Mouse (Mus musculus) 3134 (cell line): ENCODE results near the gene Glrx2.
"Not testable (repeated sequence)": the region's sequence is repeated elsewhere in the genome, so short reads cannot be mapped to it uniquely, and the experiment has no call there.

Source experiments
- DNase-seq: peaks from one replicate; pipeline ENCODE4 v3.0.0-alpha.2; 2011; ENCODE audit warnings: low spot score; ENCODE audit not compliant: insufficient read length; ENCODE audit errors: extremely low read depth

Glrx2 gene

GRCm38 (mm10) chr1:143716038-143716437, at the start of gene Glrx2:
Gene Glrx2 (plus strand): TSS chr1:143716338.
- not testable (repeated sequence) for DNase-seq

- no peak for DNase-seq
These were observed 40.3 kb upstream of the Glrx2 start for GRCm38 (mm10) chr1:143675734-143676361.

DNA sequence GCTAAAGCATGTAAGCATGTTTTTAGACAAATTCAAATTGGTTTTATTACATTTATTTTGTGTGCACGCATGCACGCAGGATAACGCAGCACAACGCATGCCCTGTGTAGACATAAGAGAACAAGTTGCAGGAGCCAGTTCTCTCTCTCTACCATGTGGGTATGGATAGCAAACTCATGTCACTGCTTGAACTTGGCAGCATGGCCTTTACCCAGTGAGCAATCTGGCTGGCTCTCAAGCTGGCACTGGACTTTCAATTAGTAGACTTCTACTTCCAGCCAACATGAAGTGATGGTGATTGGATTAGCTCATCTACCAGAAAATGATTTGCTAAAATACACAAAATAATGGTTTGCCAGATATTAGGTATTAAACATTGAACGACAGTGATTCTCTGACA, 35.0 kb upstream of the Glrx2 start:
- DNase-seq: no peak

DNA sequence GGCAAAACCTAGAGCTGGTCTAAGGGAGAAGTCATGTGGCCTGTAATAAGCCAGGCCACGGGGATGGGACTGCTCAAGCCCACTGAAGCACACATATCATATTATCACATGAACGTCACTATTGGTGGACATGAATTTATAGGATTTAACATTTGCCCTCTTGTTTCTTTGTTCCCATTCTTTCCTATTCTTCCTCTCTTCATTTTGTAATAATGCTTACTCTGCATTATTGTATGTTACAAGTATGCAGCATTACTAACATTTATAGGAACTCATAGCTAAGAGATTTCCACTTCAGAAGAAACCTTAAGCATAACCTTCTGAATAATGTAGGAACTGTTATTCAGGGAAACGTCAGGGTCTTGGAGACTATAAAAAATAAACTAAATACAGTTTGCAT, 31.3 kb upstream of the Glrx2 start:
- DNase-seq: no peak

DNA sequence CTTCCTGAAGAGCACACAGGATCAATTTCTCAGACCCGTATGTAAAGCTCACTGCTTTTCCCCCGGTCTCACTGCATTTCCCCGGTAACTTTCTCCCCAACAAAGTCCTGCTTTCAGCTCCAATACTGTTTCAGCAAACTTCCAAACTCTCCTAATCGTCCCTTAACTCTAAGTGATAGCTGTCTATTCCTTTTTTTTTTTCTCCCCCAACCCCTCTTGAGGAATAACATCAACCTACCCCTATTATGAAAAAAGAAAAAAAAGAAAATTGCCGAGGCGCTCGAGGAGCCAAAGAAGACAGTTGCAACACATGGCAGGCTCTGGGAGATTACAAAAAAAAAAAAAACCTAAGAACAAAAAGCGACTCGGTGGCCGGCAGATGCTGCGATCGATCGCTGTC, 14.4 kb upstream of the Glrx2 start:
- DNase-seq: no peak

- DNase-seq: peak; percentile 81
These were observed 13.9 kb upstream of the Glrx2 start for GRCm38 (mm10) chr1:143702141-143702740.

DNA sequence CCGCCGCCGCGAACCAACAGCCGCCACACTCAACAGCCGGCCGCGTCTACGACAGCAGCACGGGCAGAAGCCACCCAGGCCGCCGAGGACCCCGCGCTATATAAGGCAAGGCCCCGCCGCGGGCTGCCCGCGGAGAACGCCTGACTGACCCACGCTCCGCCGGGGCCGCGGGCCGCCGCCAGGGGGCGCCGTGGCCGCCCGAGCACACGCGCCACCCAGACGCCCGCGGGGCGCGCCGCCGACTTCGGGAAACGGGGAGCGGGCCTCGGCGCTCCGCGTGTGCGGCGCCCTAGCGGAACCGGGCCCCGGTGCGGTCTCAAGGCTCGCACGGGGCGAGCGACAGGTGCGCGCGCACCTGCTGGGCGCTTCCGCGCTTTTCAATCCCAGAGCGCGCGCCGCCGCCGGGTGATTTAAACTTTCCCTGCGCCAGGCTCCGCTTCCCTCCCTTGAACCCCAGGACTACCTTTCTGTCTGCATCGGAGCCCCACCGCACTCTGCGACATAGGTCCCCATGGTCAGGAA, 13.3 kb upstream of the Glrx2 start, which contains the start of gene Cdc73:
TSS of gene Cdc73 (minus strand) at position 153 of the 522 bp plus-strand sequence.
- peak; percentile 88 for DNase-seq

DNA sequence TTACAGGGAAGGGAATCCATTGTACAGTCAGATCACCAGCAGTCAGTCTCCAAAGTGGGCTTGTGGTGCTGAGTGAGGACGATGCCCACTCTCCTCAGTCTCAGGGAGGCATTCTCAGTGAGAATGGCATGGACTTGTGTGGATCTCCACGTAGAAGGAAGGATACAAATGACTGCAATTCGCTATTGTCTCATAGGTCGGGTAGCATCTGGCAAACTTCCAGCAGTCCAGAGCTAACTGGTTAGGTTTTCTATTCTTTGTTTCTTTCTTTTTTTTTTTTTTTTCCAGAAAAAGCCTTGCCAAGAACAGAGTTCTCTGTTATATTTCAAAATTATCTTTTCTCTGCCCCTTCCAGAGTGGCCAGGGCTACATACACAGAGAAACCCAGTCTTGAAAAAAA, 9.1 kb upstream of the Glrx2 start:
- DNase-seq: no peak

DNA sequence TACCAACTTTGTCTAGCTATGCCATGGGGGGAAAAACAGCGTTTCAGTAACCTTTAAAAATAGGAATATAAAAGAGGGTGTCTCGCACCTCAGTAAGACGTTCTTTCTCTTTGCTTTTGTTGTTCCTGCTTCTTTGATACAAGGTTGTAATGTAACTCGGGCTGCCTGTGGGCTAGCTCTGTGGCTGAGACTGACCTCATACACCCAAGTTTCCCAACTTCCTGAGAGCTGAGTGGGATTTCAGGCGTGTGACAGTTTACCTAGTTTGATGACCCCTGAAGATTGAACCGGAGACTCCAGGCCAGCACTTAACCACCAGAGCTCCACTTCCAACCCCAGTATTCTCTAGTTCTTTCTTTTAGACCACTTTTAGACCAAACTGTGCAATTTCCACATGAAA, 7.8 kb upstream of the Glrx2 start:
- DNase-seq: no peak

DNA sequence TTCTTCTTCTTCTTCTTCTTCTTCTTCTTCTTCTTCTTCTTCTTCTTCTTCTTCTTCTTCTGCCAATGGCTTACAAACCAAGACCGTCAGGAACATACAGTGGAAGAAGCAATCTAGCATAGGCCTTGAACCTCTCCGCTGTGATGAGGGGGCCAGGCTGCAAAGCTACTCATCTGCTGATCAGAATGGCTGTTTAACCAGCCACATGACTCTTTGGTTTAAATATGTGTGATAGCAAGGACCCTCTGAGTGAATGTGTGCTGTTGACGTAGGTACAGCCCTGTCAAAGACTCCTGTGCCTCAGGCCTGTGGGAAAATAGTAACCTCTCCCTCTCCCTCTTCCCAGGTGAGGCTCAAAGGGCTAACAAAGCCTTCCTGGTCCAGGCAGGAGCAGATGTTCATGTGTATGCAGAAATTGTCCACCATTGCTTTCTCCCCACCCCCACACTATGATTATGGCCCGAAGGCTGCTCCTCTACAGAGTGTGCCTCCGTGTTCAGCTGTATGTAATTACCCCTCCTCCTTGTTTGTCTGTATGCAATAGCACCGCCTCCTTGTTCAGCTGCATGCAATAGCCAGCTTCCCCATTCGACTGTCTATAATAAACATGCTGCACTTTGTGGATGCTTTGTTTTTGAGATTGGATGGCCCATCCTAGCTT, 6.0 kb upstream of the Glrx2 start:
- no peak for DNase-seq

GRCm38 (mm10) chr1:143710627-143710976, 5.5 kb upstream of the Glrx2 start:
- no peak for DNase-seq

DNA sequence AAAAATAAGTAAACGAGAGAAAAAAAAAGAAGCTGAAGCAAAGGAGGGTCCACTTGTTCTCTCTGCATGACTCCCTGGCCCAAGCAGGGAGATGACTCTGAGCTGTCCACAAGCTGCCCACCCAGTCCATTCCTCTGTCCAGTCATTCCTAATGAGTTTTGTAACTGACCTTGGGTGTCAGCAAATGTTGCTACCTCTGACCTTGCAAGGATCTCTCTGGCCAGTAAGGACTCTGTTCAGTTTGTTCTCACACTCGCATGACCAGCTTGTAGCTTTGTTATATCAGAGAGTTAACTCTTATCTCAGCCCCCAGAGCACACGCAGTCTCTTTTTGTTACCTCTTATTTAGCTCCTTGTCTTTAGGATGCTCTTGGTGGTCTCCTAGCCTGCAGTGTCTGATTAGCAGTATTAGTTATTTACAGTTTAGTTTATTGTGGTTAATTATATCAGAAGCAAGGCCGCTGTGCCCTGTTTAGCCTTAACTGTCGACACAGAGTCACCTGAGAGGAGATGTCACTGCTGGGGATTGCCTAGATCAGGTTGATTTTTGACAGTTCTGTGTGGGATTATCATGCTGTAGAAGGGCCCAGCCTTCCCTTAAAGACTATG, 8.4 kb downstream of the Glrx2 start:
- DNase-seq: no peak

DNA sequence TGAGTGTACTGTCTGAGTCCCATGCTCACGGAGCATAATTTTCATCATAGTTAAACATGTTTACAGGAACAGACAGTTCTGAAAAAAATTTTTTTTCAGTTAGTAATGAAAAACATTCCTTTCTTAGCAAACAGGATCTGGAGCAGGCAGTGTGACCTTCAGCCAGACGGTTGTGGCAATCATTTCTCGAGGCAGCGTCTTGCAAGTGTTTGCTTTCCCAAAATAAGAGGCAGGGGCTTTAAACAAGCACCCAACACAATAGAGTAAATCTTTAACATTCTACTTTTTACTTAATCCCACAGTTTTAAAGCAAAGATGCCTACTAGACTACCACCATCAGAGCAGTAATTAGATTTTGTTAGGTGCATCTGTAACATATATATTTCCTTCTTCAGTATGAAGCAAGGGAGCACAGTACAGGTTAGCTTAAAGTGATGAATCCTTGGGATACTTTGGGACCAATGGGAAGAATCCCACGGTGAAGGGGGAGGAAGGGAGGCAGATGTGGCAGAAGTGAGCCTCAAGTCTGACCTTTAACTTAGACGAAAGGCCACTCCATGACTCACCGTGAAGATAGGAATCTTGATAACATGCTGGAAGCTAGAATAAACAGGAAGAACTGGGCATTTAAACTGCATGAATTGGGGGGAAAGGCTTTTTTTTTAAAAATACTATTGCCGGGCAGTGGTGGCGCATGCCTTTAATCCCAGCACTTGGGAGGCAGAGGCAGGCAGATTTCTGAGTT, 11.7 kb downstream of the Glrx2 start:
- DNase-seq: no peak

- peak; percentile 28 for DNase-seq
These were observed 14.8 kb downstream of the Glrx2 start for GRCm38 (mm10) chr1:143730899-143731298.

GRCm38 (mm10) chr1:143731691-143732090, 15.6 kb downstream of the Glrx2 start:
- no peak for DNase-seq

- no peak for DNase-seq
These were observed 17.8 kb downstream of the Glrx2 start for GRCm38 (mm10) chr1:143733914-143734410.

GRCm38 (mm10) chr1:143738811-143739210, 22.7 kb downstream of the Glrx2 start:
- no peak for DNase-seq

DNA sequence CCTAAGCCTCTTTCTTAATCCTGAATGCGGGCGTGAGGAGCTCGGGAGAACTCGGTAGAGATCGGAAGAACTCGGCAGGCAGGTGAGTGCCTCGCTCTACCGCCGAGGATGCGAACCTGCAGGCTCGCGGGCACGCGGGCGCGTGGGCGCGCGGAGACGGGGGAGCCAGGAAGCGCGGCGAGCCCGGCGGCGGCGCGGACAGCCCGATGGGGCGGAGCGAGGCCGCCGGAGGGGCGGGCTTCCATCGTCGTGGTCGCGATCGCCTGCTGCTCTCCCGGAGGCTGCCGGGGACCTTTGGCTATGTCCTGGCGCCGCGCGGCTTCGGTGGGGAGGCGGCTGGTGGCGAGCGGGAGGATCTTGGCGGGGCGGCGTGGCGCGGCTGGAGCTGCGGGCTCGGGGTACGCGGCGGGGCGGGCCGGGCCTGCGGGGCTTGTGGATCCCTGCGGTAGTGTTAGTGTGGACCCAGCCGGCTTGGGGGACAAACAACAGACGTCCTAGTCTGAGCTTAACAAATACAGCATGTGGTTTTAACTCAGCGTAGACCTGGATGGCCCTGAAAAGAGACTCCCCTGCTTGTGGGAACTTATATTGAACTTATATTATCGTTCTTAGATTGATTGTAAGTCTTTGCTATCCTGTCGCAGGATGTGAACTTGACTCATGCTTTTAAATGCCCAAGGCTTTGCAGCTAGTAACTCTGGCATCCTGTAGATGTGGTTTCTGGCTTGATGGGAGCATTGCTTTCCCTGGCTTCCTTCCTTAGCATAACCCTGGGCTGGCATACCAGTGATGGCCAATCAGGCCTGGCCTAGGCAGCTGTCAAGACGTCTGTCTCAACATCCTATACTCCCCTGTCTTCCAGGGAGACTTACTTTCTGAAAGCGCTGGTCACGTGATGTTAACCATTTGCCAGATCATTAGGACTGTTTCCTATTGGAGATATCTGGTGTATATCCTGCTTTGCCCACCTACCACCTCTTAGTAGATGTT, 23.5 kb downstream of the Glrx2 start:
- DNase-seq: peak; percentile 84

GRCm38 (mm10) chr1:143740581-143740980, 24.4 kb downstream of the Glrx2 start:
- peak; percentile 7 for DNase-seq
